Mouse (Mus musculus): ENCODE results near the gene Hook2. TPM values are rescaled to one million over a fixed set of nuclear protein-coding genes. Genes with fewer than 3 reads are reported as not detected.

The Hook2 gene
- polyA plus RNA-seq, 1 experiment from 2014 or later, result 31.2 TPM

DNA sequence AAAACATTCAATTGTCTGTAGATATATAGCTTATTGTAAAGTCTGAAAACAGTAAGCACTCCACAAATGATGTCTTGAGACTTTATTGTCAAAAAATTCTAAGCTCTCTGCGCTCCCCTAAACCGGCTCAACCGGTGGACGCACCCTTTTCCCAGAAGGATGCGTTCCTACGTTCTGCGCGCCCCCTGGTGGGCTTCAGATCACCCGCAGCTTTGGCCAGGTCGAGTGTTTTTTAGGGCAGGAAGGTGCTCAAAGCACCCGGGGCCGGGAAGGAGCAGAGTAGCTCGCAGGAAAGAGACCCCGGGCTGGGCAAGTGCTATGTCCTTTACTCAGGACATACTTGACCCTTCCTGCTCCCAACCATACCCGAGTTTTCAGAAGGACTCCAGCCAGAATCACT lies 593 bp upstream of the Hook2 start:
- Histone ChIP-seq H3K27ac (ENCODE audit: low read depth, low read length) (peak overlapping the region; percentile 78), H3K9me3 (ENCODE audit: control insufficient read depth, low read length) (no peaks in the 10 kb centered on the region), H3K4me1 (ENCODE audit: control insufficient read depth, insufficient read depth, low read length) (peaks cover 14% of the 10 kb centered on the region), H3K9ac (replicated peaks; ENCODE audit: low read depth, low read length) (peak overlapping the region; percentile 53), H3K27me3 (ENCODE audit: control insufficient read depth, insufficient read depth, low read length) (no peaks in the 10 kb centered on the region), H3K4me2 (ENCODE audit: low read depth, low read length) (peak overlapping the region; percentile 86), H3K36me3 (ENCODE audit: control insufficient read depth, insufficient read depth, low read length) (no peaks in the 10 kb centered on the region), H3K4me3 (ENCODE audit: low read depth, low read length) (peak overlapping the region; percentile 48)
- peak; percentile 58 for ATAC-seq (ENCODE audit: low read depth)
- under 1% methylated on average over 15 of the region's 15 CpGs for WGBS

DNA sequence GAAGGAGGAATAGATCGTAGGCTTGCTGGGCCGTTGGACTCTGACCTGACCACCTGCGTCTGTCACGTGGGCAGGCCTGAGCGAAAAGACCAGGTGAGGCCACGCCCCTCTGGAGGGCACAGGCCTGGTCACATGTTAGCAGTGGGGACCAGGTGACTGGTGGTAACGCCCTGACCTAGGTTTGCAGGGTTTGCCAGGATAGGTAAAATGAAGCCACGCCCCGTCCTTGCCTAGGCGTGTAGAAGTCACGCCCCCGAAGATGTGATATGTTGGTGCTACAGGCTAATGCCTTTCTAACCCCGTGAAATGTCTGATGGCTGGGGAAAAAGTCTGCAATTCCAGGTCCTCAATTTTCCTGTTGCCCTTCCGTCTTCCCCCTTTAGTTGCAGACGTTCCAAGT lies 433 bp downstream of the Hook2 start:
- Histone ChIP-seq H3K27me3 (ENCODE audit: control insufficient read depth, insufficient read depth, low read length) (no peaks in the 10 kb centered on the region), H3K9me3 (ENCODE audit: control insufficient read depth, low read length) (no peaks in the 10 kb centered on the region), H3K36me3 (ENCODE audit: control insufficient read depth, insufficient read depth, low read length) (no peaks in the 10 kb centered on the region), H3K9ac (replicated peaks; ENCODE audit: low read depth, low read length) (peak overlapping the region; percentile 64), H3K27ac (ENCODE audit: low read depth, low read length) (peak overlapping the region; percentile 78), H3K4me3 (ENCODE audit: low read depth, low read length) (peak overlapping the region; percentile 48), H3K4me2 (ENCODE audit: low read depth, low read length) (peak overlapping the region; percentile 86), H3K4me1 (ENCODE audit: control insufficient read depth, insufficient read depth, low read length) (0 out of 2 replicates have a peak, but pooled peaks cover 6% of the 10 kb centered on the region)
- WGBS, result under 1% methylated on average over 15 of the region's 15 CpGs
- peak; percentile 50 for ATAC-seq (ENCODE audit: low read depth)

DNA sequence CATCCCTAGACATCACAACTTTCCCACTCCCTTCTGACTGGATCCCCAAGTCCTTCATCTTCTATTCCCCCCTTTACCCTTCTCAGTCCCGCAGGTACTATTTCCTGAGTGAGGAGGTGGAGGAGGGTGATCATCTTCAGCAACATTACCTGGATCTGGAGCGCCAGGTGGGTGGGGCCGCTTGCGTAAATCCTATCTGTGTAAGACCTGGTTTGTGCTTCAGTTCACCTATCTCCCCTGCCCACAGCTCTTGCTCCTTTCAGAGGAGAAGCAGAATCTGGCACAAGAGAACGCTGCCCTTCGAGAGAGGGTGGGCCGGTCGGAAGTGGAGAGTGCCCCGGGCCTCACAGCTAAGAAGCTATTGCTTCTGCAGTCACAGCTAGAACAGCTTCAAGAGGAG lies 4.0 kb downstream of the Hook2 start:
- Histone ChIP-seq H3K4me3 (ENCODE audit: low read depth, low read length) (no peak overlapping the region), H3K36me3 (ENCODE audit: control insufficient read depth, insufficient read depth, low read length) (no peaks in the 10 kb centered on the region), H3K4me1 (ENCODE audit: control insufficient read depth, insufficient read depth, low read length) (0 out of 2 replicates have a peak, but pooled peaks cover 5% of the 10 kb centered on the region), H3K9me3 (ENCODE audit: control insufficient read depth, low read length) (no peaks in the 10 kb centered on the region), H3K4me2 (ENCODE audit: low read depth, low read length) (no peak overlapping the region), H3K9ac (replicated peaks; ENCODE audit: low read depth, low read length) (no peak overlapping the region), H3K27me3 (ENCODE audit: control insufficient read depth, insufficient read depth, low read length) (no peaks in the 10 kb centered on the region), H3K27ac (ENCODE audit: low read depth, low read length) (no peak overlapping the region)
- ATAC-seq (ENCODE audit: low read depth), result no peak
- WGBS, result 97% methylated on average over 9 of the region's 9 CpGs

DNA sequence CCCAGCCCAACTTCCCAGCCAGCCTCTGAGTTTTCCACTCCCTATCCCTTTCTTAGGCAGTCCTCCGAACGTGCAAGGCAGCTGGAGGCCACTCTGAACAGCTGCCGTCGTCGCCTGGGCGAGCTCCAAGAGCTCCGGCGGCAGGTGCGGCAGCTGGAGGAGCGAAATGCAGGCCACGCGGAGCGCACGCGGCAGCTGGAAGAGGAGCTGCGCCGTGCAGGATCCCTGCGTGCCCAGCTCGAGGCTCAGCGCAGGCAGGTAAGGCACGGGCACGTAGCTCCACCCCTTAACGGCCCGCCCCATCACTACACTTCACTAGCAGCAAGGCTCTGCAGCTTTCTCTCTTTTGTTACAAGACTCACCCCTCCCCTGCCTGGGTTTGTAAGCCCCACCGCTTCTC lies 5.3 kb downstream of the Hook2 start:
- H3K4me3 ChIP-seq (ENCODE audit: low read depth, low read length), result no peak overlapping the region
- no peak for ATAC-seq (ENCODE audit: low read depth)
- no peaks in the 10 kb centered on the region for H3K36me3 ChIP-seq (ENCODE audit: control insufficient read depth, insufficient read depth, low read length)
- 0 out of 2 replicates have a peak, but pooled peaks cover 3% of the 10 kb centered on the region for H3K4me1 ChIP-seq (ENCODE audit: control insufficient read depth, insufficient read depth, low read length)
- H3K9ac ChIP-seq (replicated peaks; ENCODE audit: low read depth, low read length), result no peak overlapping the region
- WGBS, result 20% methylated on average over 25 of the region's 25 CpGs
- H3K27ac ChIP-seq (ENCODE audit: low read depth, low read length), result no peak overlapping the region
- H3K27me3 ChIP-seq (ENCODE audit: control insufficient read depth, insufficient read depth, low read length), result no peaks in the 10 kb centered on the region
- H3K9me3 ChIP-seq (ENCODE audit: control insufficient read depth, low read length), result no peaks in the 10 kb centered on the region
- no peak overlapping the region for H3K4me2 ChIP-seq (ENCODE audit: low read depth, low read length)

DNA sequence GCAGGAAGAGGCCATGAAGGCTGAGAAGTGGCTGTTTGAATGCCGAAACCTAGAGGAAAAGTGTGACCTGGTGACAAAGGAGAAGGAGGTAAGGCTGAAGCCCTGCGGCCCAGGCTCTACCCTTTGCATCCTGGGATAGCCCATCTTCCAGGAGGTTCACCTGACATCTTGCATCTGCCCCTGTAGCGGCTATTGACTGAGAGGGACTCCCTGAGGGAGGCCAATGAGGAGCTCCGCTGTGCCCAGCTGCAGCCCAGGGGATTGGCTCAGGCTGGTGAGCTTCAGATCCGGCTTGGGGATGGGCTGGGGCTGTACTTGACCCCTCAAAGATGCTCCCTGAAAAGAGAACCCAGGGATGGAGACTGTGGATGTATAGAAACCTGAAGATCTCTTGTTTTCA lies 6.6 kb downstream of the Hook2 start:
- Histone ChIP-seq H3K27ac (ENCODE audit: low read depth, low read length) (no peak overlapping the region), H3K9ac (replicated peaks; ENCODE audit: low read depth, low read length) (no peak overlapping the region), H3K27me3 (ENCODE audit: control insufficient read depth, insufficient read depth, low read length) (no peaks in the 10 kb centered on the region), H3K4me3 (ENCODE audit: low read depth, low read length) (no peak overlapping the region), H3K4me1 (ENCODE audit: control insufficient read depth, insufficient read depth, low read length) (no peaks in the 10 kb centered on the region), H3K4me2 (ENCODE audit: low read depth, low read length) (no peak overlapping the region), H3K36me3 (ENCODE audit: control insufficient read depth, insufficient read depth, low read length) (no peaks in the 10 kb centered on the region), H3K9me3 (ENCODE audit: control insufficient read depth, low read length) (no peaks in the 10 kb centered on the region)
- ATAC-seq (ENCODE audit: low read depth), result no peak
- 78% methylated on average over 5 of the region's 5 CpGs for WGBS

DNA sequence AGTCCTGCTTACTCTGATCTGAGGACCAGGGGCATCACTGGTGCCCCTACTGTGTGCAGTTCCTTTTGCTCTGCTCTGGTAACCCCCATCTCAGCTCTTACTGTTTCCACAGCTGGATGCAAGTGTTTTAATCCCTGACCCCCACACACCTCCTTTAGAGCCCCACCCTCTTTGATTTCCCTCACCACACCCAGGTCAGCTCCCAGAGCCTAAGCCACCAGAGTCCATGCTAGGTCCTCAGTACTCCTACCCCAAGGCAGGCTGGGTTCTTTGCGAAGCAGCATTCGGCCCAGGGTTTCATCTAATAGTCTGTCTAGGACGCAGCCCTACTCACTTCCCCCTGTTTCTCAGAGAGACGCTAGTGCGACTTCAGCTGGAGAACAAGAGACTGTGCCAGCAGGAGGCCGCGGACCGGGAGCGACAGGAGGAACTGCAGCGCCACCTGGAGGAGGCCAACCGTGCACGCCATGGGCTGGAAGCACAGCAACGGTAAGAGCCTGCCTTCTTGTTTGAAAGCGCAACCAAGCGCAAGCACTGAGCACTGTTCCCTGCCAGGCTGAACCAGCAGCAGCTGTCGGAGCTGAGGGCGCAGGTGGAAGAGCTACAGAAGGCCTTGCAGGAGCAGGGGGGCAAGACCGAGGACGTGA lies 7.4 kb downstream of the Hook2 start:
- no peaks in the 10 kb centered on the region for H3K4me1 ChIP-seq (ENCODE audit: control insufficient read depth, insufficient read depth, low read length)
- peak; percentile 82 for ATAC-seq (ENCODE audit: low read depth)
- H3K9me3 ChIP-seq (ENCODE audit: control insufficient read depth, low read length), result no peaks in the 10 kb centered on the region
- H3K36me3 ChIP-seq (ENCODE audit: control insufficient read depth, insufficient read depth, low read length), result 0 out of 2 replicates have a peak, but pooled peaks cover 3% of the 10 kb centered on the region
- H3K27ac ChIP-seq (ENCODE audit: low read depth, low read length), result no peak overlapping the region
- H3K4me2 ChIP-seq (ENCODE audit: low read depth, low read length), result peak overlapping the region; percentile 17; the same call in 1 of the 2 replicates
- no peaks in the 10 kb centered on the region for H3K27me3 ChIP-seq (ENCODE audit: control insufficient read depth, insufficient read depth, low read length)
- H3K9ac ChIP-seq (replicated peaks; ENCODE audit: low read depth, low read length), result no peak overlapping the region
- H3K4me3 ChIP-seq (ENCODE audit: low read depth, low read length), result no peak overlapping the region
- 2% methylated on average over 19 of the region's 19 CpGs for WGBS

DNA sequence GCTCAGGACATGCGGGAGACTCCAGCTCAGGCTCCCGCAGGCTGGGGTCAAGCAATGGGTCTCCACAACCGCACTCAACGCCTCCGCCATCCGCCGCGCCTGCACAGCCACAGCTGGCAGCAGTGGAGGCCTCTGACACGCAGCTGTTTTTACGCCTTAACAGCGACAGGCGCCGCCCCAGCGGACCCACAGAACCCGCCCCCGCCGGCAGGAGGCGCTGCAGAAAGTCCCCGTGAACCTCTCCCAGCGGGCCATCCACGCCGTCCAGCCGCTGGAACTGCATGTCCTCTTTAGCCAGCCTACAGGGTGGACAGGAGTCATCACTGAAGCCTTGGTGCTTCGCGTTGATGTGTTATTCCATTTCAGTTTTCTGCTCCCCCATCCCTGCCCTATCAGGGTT lies 17.3 kb downstream of the Hook2 start:
- H3K27ac ChIP-seq (ENCODE audit: low read depth, low read length), result no peak overlapping the region
- peaks cover 4% of the 10 kb centered on the region; the same call in 1 of the 2 replicates for H3K27me3 ChIP-seq (ENCODE audit: control insufficient read depth, insufficient read depth, low read length)
- H3K4me3 ChIP-seq (ENCODE audit: low read depth, low read length), result no peak overlapping the region
- ATAC-seq (ENCODE audit: low read depth), result no peak
- H3K4me1 ChIP-seq (ENCODE audit: control insufficient read depth, insufficient read depth, low read length), result no peaks in the 10 kb centered on the region
- 11% methylated on average over 25 of the region's 25 CpGs for WGBS
- H3K9ac ChIP-seq (replicated peaks; ENCODE audit: low read depth, low read length), result no peak overlapping the region
- H3K4me2 ChIP-seq (ENCODE audit: low read depth, low read length), result no peak overlapping the region
- 0 out of 2 replicates have a peak, but pooled peaks cover 2% of the 10 kb centered on the region for H3K36me3 ChIP-seq (ENCODE audit: control insufficient read depth, insufficient read depth, low read length)
- no peaks in the 10 kb centered on the region for H3K9me3 ChIP-seq (ENCODE audit: control insufficient read depth, low read length)

DNA sequence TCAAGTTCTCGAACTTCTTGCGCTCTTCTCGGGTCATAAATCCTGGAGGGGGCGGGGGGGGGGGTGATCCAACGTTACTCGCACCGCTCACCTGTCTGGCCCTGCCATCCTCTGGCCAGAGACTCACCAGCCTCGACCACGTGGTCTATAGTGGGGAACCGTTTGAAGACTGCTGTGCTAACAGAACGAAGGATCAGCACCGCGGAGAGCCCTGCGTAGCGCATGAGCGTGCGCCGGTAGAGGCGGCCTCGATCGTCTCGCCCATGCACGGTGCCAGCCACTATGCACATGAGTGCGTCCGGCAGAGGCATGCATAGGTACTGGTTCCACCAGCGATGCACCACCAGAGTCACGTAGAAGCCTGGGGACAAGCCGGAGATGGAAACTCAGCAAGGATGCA lies 20.8 kb downstream of the Hook2 start:
- Histone ChIP-seq H3K4me3 (ENCODE audit: low read depth, low read length) (no peak overlapping the region), H3K4me1 (ENCODE audit: control insufficient read depth, insufficient read depth, low read length) (no peaks in the 10 kb centered on the region), H3K9ac (replicated peaks; ENCODE audit: low read depth, low read length) (no peak overlapping the region), H3K36me3 (ENCODE audit: control insufficient read depth, insufficient read depth, low read length) (no peaks in the 10 kb centered on the region), H3K4me2 (ENCODE audit: low read depth, low read length) (no peak overlapping the region), H3K9me3 (ENCODE audit: control insufficient read depth, low read length) (no peaks in the 10 kb centered on the region), H3K27ac (ENCODE audit: low read depth, low read length) (no peak overlapping the region), H3K27me3 (ENCODE audit: control insufficient read depth, insufficient read depth, low read length) (peaks cover 8% of the 10 kb centered on the region; the same call in 1 of the 2 replicates)
- no peak for ATAC-seq (ENCODE audit: low read depth)
- 18% methylated on average over 28 of the region's 28 CpGs for WGBS

DNA sequence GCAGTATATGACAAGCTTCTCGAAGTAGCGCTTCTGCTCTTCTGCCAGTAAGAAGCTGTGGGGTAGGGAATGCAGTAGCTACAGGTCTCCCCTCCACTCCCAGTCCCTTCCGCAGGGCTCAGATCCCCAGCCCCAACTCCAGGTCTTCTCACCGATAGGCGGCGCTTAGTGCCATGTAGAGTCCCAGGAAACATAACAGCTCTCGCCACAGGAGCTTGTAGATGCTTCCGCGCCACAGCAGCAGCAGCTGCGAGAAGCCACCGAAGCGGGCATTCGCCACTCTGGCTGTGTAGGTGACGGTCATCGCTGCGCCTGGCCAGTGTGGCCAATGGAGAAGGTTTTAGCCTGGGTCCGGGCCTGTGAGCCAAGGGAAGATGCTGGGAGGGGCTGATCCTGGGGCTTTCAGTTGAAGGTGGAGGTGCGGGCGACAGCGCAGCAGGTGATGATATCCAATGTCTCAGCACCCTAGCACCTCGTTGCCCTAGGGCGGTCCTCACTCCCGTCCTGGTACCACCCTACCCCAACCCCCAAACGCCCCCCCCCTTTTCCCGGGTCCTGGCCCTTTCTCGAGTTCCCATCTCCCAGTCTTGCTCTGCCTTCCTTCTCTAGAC lies 22.9 kb downstream of the Hook2 start:
- 5% methylated on average over 25 of the region's 26 CpGs for WGBS
- Histone ChIP-seq H3K27me3 (ENCODE audit: control insufficient read depth, insufficient read depth, low read length) (peaks cover 8% of the 10 kb centered on the region; the same call in 1 of the 2 replicates), H3K9me3 (ENCODE audit: control insufficient read depth, low read length) (no peaks in the 10 kb centered on the region), H3K36me3 (ENCODE audit: control insufficient read depth, insufficient read depth, low read length) (peaks cover 12% of the 10 kb centered on the region; the same call in 1 of the 2 replicates), H3K9ac (replicated peaks; ENCODE audit: low read depth, low read length) (peak overlapping the region; percentile 50), H3K4me1 (ENCODE audit: control insufficient read depth, insufficient read depth, low read length) (no peaks in the 10 kb centered on the region), H3K4me2 (ENCODE audit: low read depth, low read length) (peak overlapping the region; percentile 54), H3K4me3 (ENCODE audit: low read depth, low read length) (peak overlapping the region; percentile 30), H3K27ac (ENCODE audit: low read depth, low read length) (no peak overlapping the region)
- peak; percentile 80 for ATAC-seq (ENCODE audit: low read depth)

Data from neural tube, embryonic 14.5 days (tissue).